Mouse (Mus musculus) MEL (cell line): ENCODE measurements around the gene Cpeb2.

Source experiments
- CTCF ChIP-seq, 3 experiments: IDR thresholded peaks in 2 of 3; conservative IDR thresholded peaks in 1 of 3; 2 replicates each; pipeline ENCODE4 v1.5.1; 2011 to 2012; ENCODE audit warnings: low read length in 3 of 3, low read depth in 2 of 3, mild to moderate bottlenecking in 2 of 3, improper control_type of control experiment in 1 of 3, inconsistent platforms in 1 of 3, mixed read lengths in 1 of 3, moderate library complexity in 1 of 3; ENCODE audit not compliant: control insufficient read depth in 1 of 3, insufficient read depth in 1 of 3, poor library complexity in 1 of 3, severe bottlenecking in 1 of 3
- POLR2A ChIP-seq, 2 experiments: IDR thresholded peaks; 2 replicates each; pipeline ENCODE4 v1.6.1; 2011 to 2012; ENCODE audit warnings: low read length in 2 of 2, mild to moderate bottlenecking in 2 of 2, control low read depth in 1 of 2, improper control_type of control experiment in 1 of 2, low read depth in 1 of 2, moderate library complexity in 1 of 2; ENCODE audit not compliant: control insufficient read depth in 1 of 2, insufficient read depth in 1 of 2, poor library complexity in 1 of 2

- no peak for TF ChIP-seq CTCF (IDR thresholded peaks at IDR 0.05 in 2 of 3, conservative IDR thresholded peaks at IDR 0.05 in 1 of 3; ENCODE audit: control insufficient read depth in 1 of 3, insufficient read depth in 1 of 3, low read depth in 2 of 3, low read length in 3 of 3, poor library complexity in 1 of 3, severe bottlenecking in 1 of 3)
- no peak for TF ChIP-seq POLR2A (IDR thresholded peaks at IDR 0.05; ENCODE audit: control insufficient read depth in 1 of 2, insufficient read depth in 1 of 2, low read depth in 1 of 2, low read length in 2 of 2, poor library complexity in 1 of 2)
These were observed 15.0 kb downstream of the Cpeb2 start for GRCm38 (mm10) chr5:43248001-43248430.
